Mouse (Mus musculus): ENCODE results near the gene Gm4952.

DNA sequence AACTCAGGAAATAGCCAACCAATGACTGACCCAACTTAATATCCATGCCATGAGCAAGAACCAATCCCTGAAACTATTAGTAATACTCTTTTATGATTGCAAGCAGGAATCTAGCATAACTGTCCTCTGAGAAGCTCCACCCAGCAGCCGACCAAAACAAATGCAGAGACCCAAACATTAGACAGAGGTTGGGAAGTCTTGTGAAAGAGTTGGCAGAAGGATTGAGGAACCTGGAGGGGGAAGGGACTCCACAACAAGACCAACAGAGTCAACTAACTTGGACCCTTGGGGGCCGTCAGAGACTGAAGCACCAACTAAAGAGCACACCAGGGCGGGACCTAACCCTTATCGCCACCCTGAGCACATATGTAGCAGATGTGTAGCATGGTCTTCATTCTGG lies 41.6 kb upstream of the Gm4952 start:
- TF ChIP-seq CTCF (IDR thresholded peaks at IDR 0.05; ENCODE audit: low read depth): no peak
- TF ChIP-seq EP300 (IDR thresholded peaks at IDR 0.05; ENCODE audit: low read depth): no peak

Data from liver, embryonic 14.5 days (tissue).